Mouse (Mus musculus): Measurements from ENCODE around the gene Slamf6. TPM values are rescaled to one million over a fixed set of nuclear protein-coding genes. Genes with fewer than 3 reads are reported as not detected.
A peak's percentile ranks its signal among the peaks of the same experiment; 100 is the strongest.
"Not testable (repeated sequence)": the region's sequence is repeated elsewhere in the genome, so short reads cannot be mapped to it uniquely, and the experiment has no call there.

Gene Slamf6
- 0.06 and 0.36 TPM in 2 replicates for polyA plus RNA-seq (2015; fragmentation: Nextera tagmentation; extraction: Ambion mirVana)

- Histone ChIP-seq H3K4me3 (ENCODE audit: low read depth, low read length) (no peak within 1 kb of the TSS), H3K9me3 (ENCODE audit: control insufficient read depth, low read length) (no peaks in the 10 kb centered on the region), H3K9ac (ENCODE audit: low read length) (no peak within 1 kb of the TSS), H3K4me1 (replicated peaks; ENCODE audit: control insufficient read depth, insufficient read depth) (no peaks in the 10 kb centered on the region), H3K27me3 (ENCODE audit: control insufficient read depth, insufficient read depth, low read length) (no peaks in the 10 kb centered on the region), H3K4me2 (replicated peaks; ENCODE audit: low read depth) (no peak within 1 kb of the TSS), H3K27ac (replicated peaks) (no peak within 1 kb of the TSS), H3K36me3 (ENCODE audit: control insufficient read depth, insufficient read depth, low read length) (no peaks in the 10 kb centered on the region)
- DNase-seq (ENCODE audit: low spot score) (peak; percentile 16), ATAC-seq (ENCODE audit: low FRiP score, low TSS enrichment) (no peak)
- TF ChIP-seq CTCF (IDR thresholded peaks at IDR 0.05; ENCODE audit: low read depth): no peak
- TF ChIP-seq EP300 (optimal IDR thresholded peaks at IDR 0.05): no peak
- 68% methylated on average over 14 of the region's 14 CpGs for WGBS
Observed at GRCm38 (mm10) chr1:171917305-171918039, at the start of gene Slamf6. Gene Slamf6 (plus strand): TSS chr1:171917515.

GRCm38 (mm10) chr1:171886989-171887388 is 30.3 kb upstream of the Slamf6 start:
- Histone ChIP-seq H3K36me3 (ENCODE audit: control insufficient read depth, insufficient read depth, low read length) (no peaks in the 10 kb centered on the region), H3K9me3 (ENCODE audit: control insufficient read depth, low read length) (no peaks in the 10 kb centered on the region), H3K9ac (ENCODE audit: low read length) (no peak overlapping the region), H3K27me3 (ENCODE audit: control insufficient read depth, insufficient read depth, low read length) (no peaks in the 10 kb centered on the region; the same call in 1 of the 2 replicates), H3K4me2 (replicated peaks; ENCODE audit: low read depth) (no peak overlapping the region), H3K27ac (replicated peaks) (no peak overlapping the region), H3K4me1 (replicated peaks; ENCODE audit: control insufficient read depth, insufficient read depth) (no peaks in the 10 kb centered on the region), H3K4me3 (ENCODE audit: low read depth, low read length) (no peak overlapping the region)
- DNase-seq (ENCODE audit: low spot score) (no peak), ATAC-seq (ENCODE audit: low FRiP score, low TSS enrichment) (no peak)
- WGBS: 95% methylated on average over 1 of the region's 1 CpGs
- TF ChIP-seq CTCF (IDR thresholded peaks at IDR 0.05; ENCODE audit: low read depth): no peak
- no peak for TF ChIP-seq EP300 (optimal IDR thresholded peaks at IDR 0.05)

GRCm38 (mm10) chr1:171895364-171895763 is 22.0 kb upstream of the Slamf6 start, which contains the start of gene Gm10521:
Gene Gm10521 (plus strand): TSS chr1:171895664.
- H3K4me3 ChIP-seq (ENCODE audit: low read depth, low read length); DNase-seq (ENCODE audit: low spot score); H3K9ac ChIP-seq (ENCODE audit: low read length); H3K9me3 ChIP-seq (ENCODE audit: control insufficient read depth, low read length); H3K27me3 ChIP-seq (ENCODE audit: control insufficient read depth, insufficient read depth, low read length); H3K27ac ChIP-seq (replicated peaks); H3K4me1 ChIP-seq (replicated peaks; ENCODE audit: control insufficient read depth, insufficient read depth); H3K4me2 ChIP-seq (replicated peaks; ENCODE audit: low read depth); H3K36me3 ChIP-seq (ENCODE audit: control insufficient read depth, insufficient read depth, low read length); ATAC-seq (ENCODE audit: low FRiP score, low TSS enrichment): not testable (repeated sequence)
- WGBS: 87% methylated on average over 5 of the region's 5 CpGs

GRCm38 (mm10) chr1:171904011-171904410 is 13.3 kb upstream of the Slamf6 start:
- H3K4me2 ChIP-seq (replicated peaks; ENCODE audit: low read depth): no peak overlapping the region
- no peak overlapping the region for H3K4me3 ChIP-seq (ENCODE audit: low read depth, low read length)
- no peaks in the 10 kb centered on the region for H3K9me3 ChIP-seq (ENCODE audit: control insufficient read depth, low read length)
- 86% methylated on average over 1 of the region's 1 CpGs for WGBS
- no peak overlapping the region for H3K27ac ChIP-seq (replicated peaks)
- no peak for ATAC-seq (ENCODE audit: low FRiP score, low TSS enrichment)
- no peak overlapping the region for H3K9ac ChIP-seq (ENCODE audit: low read length)
- H3K27me3 ChIP-seq (ENCODE audit: control insufficient read depth, insufficient read depth, low read length): no peaks in the 10 kb centered on the region
- H3K4me1 ChIP-seq (replicated peaks; ENCODE audit: control insufficient read depth, insufficient read depth): no peaks in the 10 kb centered on the region
- H3K36me3 ChIP-seq (ENCODE audit: control insufficient read depth, insufficient read depth, low read length): no peaks in the 10 kb centered on the region
- TF ChIP-seq EP300 (optimal IDR thresholded peaks at IDR 0.05) (no peak), CTCF (IDR thresholded peaks at IDR 0.05; ENCODE audit: low read depth) (no peak)
- DNase-seq (ENCODE audit: low spot score): no peak

- DNase-seq (ENCODE audit: low spot score) (no peak), ATAC-seq (ENCODE audit: low FRiP score, low TSS enrichment) (no peak)
- TF ChIP-seq CTCF (IDR thresholded peaks at IDR 0.05; ENCODE audit: low read depth): no peak
- no peak for TF ChIP-seq EP300 (optimal IDR thresholded peaks at IDR 0.05)
- Histone ChIP-seq H3K36me3 (ENCODE audit: control insufficient read depth, insufficient read depth, low read length) (no peaks in the 10 kb centered on the region), H3K4me3 (ENCODE audit: low read depth, low read length) (no peak overlapping the region), H3K27ac (replicated peaks) (no peak overlapping the region), H3K9me3 (ENCODE audit: control insufficient read depth, low read length) (no peaks in the 10 kb centered on the region), H3K9ac (ENCODE audit: low read length) (no peak overlapping the region), H3K27me3 (ENCODE audit: control insufficient read depth, insufficient read depth, low read length) (no peaks in the 10 kb centered on the region), H3K4me2 (replicated peaks; ENCODE audit: low read depth) (no peak overlapping the region), H3K4me1 (replicated peaks; ENCODE audit: control insufficient read depth, insufficient read depth) (no peaks in the 10 kb centered on the region)
- 75% methylated on average over 13 of the region's 13 CpGs for WGBS
Observed at GRCm38 (mm10) chr1:171915638-171916458, 1.5 kb upstream of the Slamf6 start.
